20 mouse cellular contexts compared by ENCODE assay signal in genomic region chr3:126810372-126811090, GRCm38 (mm10).
DNase-seq lines count a peak whose midpoint lies in the region; ATAC-seq and TF ChIP-seq lines count a peak whose summit lies in the region.
"Had no signal": no experiment of that assay in that cellular context is flagged by ENCODE, and none has a peak within 500 bp of the region (broad histone marks: within the 10 kb centered on the region; RNA-seq: fewer than 3 reads in every experiment).

No protein-coding gene starts in this region.

- no peak overlapping the region for H3K4me2 ChIP-seq in forebrain, embryonic 13.5 days
- 0 out of 2 replicates have a peak overlapping the region, but pooled peaks have one; percentile 9 for H3K4me2 ChIP-seq in liver, postnatal 0 days (ENCODE audit: low read depth, low read length)
- H3K4me2 ChIP-seq in CH12.LX (ENCODE audit: insufficient read depth, low read depth, poor library complexity, severe bottlenecking) = 0 out of 2 replicates have a peak overlapping the region, but pooled peaks have one; percentile 23
- no peak overlapping the region for H3K4me2 ChIP-seq in forebrain, postnatal 0 days (ENCODE audit: low read depth)
- H3K4me2 ChIP-seq in midbrain, embryonic 15.5 days = no peak overlapping the region
- H3K4me2 ChIP-seq in hindbrain, postnatal 0 days (ENCODE audit: low read depth, low read length) = no peak overlapping the region
- H3K4me2 ChIP-seq: embryonic facial prominence, embryonic 12.5 days; heart, embryonic 13.5 days; hindbrain, embryonic 12.5 days had no signal

- no peak for TF ChIP-seq POLR2A in CH12.LX (IDR thresholded peaks at IDR 0.05; ENCODE audit: low read depth, low read length)

- DNase-seq in forebrain, embryonic 10.5 days (ENCODE audit: extremely low spot score, low spot score) = no peak
- DNase-seq in liver, postnatal 0 days = no peak
- DNase-seq in liver = no peak
- DNase-seq in CH12.LX (ENCODE audit: extremely low read depth) = peak; percentile 67
- peak; percentile 67 for DNase-seq in forebrain, postnatal 0 days
- no peak for DNase-seq in hindbrain, postnatal 0 days (ENCODE audit: low spot score)
- DNase-seq: adrenal gland, adult 8-10 months; adrenal gland, postnatal 36 days; cerebellum, adult 11-12 months; cerebellum, postnatal 10 days; gastrocnemius, postnatal 36 days; heart, adult 11 months; heart, postnatal 4 days; kidney, adult 11 months had no signal

- ATAC-seq in forebrain, embryonic 13.5 days = peak; percentile 86; the same call in 1 of the 2 replicates
- no peak for ATAC-seq in liver, postnatal 0 days
- peak; percentile 95 for ATAC-seq in forebrain, postnatal 0 days
- ATAC-seq in midbrain, embryonic 15.5 days (replicated peaks) = no peak
- no peak for ATAC-seq in hindbrain, postnatal 0 days
- ATAC-seq: hindbrain, embryonic 16.5 days had no signal

- H3K9ac ChIP-seq in forebrain, embryonic 13.5 days = no peak overlapping the region
- no peak overlapping the region for H3K9ac ChIP-seq in liver, postnatal 0 days (replicated peaks)
- H3K9ac ChIP-seq in CH12.LX (ENCODE audit: insufficient read depth, low read depth) = no peak overlapping the region
- no peak overlapping the region for H3K9ac ChIP-seq in forebrain, postnatal 0 days
- H3K9ac ChIP-seq in midbrain, embryonic 15.5 days = no peak overlapping the region
- H3K9ac ChIP-seq in hindbrain, postnatal 0 days (replicated peaks; ENCODE audit: low read length) = no peak overlapping the region
- H3K9ac ChIP-seq: embryonic facial prominence, embryonic 12.5 days; heart, embryonic 13.5 days; hindbrain, embryonic 12.5 days had no signal

- in situ Hi-C loops in CH12.LX (cut with MboI; ENCODE audit: low pct_ligation_motif_present, low pct_unique_long_range_greater_than_20kb, low sequenced_read_pairs) = no loop called here

- no peak for TF ChIP-seq CTCF in liver, postnatal 0 days (IDR thresholded peaks at IDR 0.05; ENCODE audit: low read depth)
- no peak for TF ChIP-seq CTCF in CH12.LX (conservative IDR thresholded peaks at IDR 0.05 in 1 of 2, IDR thresholded peaks at IDR 0.05 in 1 of 2; ENCODE audit: low read depth in 2 of 2, low read length in 2 of 2)
- no peak for TF ChIP-seq CTCF in forebrain, postnatal 0 days (IDR thresholded peaks at IDR 0.05; ENCODE audit: low read depth)
- no peak for TF ChIP-seq CTCF in hindbrain, postnatal 0 days (IDR thresholded peaks at IDR 0.05; ENCODE audit: low read depth)

- TF ChIP-seq RAD21 in CH12.LX (IDR thresholded peaks at IDR 0.05; ENCODE audit: low read depth, low read length) = no peak

- peaks cover 5% of the 10 kb centered on the region; the same call in 1 of the 2 replicates for H3K79me2 ChIP-seq in CH12.LX (replicated peaks; ENCODE audit: control insufficient read depth, extremely low read depth, insufficient read depth, poor library complexity, severe bottlenecking)

- no peaks in the 10 kb centered on the region for H3K4me1 ChIP-seq in forebrain, embryonic 13.5 days
- H3K4me1 ChIP-seq in forebrain, embryonic 10.5 days = no peaks in the 10 kb centered on the region
- H3K4me1 ChIP-seq in liver, postnatal 0 days (ENCODE audit: insufficient read depth) = no peaks in the 10 kb centered on the region
- H3K4me1 ChIP-seq in CH12.LX (ENCODE audit: control insufficient read depth in 1 of 2, insufficient read depth in 2 of 2) = peaks cover 5 to 77% of the 10 kb centered on the region in 2 experiments
- H3K4me1 ChIP-seq in forebrain, postnatal 0 days (ENCODE audit: insufficient read depth) = no peaks in the 10 kb centered on the region
- no peaks in the 10 kb centered on the region for H3K4me1 ChIP-seq in midbrain, embryonic 15.5 days
- no peaks in the 10 kb centered on the region for H3K4me1 ChIP-seq in hindbrain, postnatal 0 days (ENCODE audit: insufficient read depth, low read length)
- H3K4me1 ChIP-seq: embryonic facial prominence, embryonic 12.5 days; hindbrain, embryonic 12.5 days had no signal

- H3K9me3 ChIP-seq in forebrain, embryonic 13.5 days (replicated peaks) = no peaks in the 10 kb centered on the region
- H3K9me3 ChIP-seq in forebrain, embryonic 10.5 days = no peaks in the 10 kb centered on the region
- H3K9me3 ChIP-seq in liver, postnatal 0 days (ENCODE audit: low read length) = no peaks in the 10 kb centered on the region
- H3K9me3 ChIP-seq in CH12.LX (replicated peaks; ENCODE audit: low read length) = no peaks in the 10 kb centered on the region
- H3K9me3 ChIP-seq in forebrain, postnatal 0 days (ENCODE audit: low read length) = no peaks in the 10 kb centered on the region
- H3K9me3 ChIP-seq in midbrain, embryonic 15.5 days = no peaks in the 10 kb centered on the region
- H3K9me3 ChIP-seq in hindbrain, postnatal 0 days (ENCODE audit: low read length) = no peaks in the 10 kb centered on the region
- H3K9me3 ChIP-seq: embryonic facial prominence, embryonic 12.5 days; heart, embryonic 13.5 days; hindbrain, embryonic 12.5 days had no signal

- no peak overlapping the region for H3K4me3 ChIP-seq in forebrain, embryonic 13.5 days
- H3K4me3 ChIP-seq in forebrain, embryonic 10.5 days = no peak overlapping the region
- H3K4me3 ChIP-seq in liver, postnatal 0 days (ENCODE audit: low read depth, low read length) = no peak overlapping the region
- H3K4me3 ChIP-seq in CH12.LX (replicated peaks in 1 of 3; ENCODE audit: low read depth in 2 of 3, low read length in 2 of 3, poor library complexity in 1 of 3) = peak overlapping the region in 2 of 3 experiments; percentile 44 to 48
- no peak overlapping the region for H3K4me3 ChIP-seq in forebrain, postnatal 0 days (ENCODE audit: low read depth, low read length)
- H3K4me3 ChIP-seq in midbrain, embryonic 15.5 days = no peak overlapping the region
- no peak overlapping the region for H3K4me3 ChIP-seq in hindbrain, postnatal 0 days (ENCODE audit: low read length)
- H3K4me3 ChIP-seq: embryonic facial prominence, embryonic 12.5 days; heart, embryonic 13.5 days; hindbrain, embryonic 12.5 days had no signal

- H3K36me3 ChIP-seq in forebrain, embryonic 13.5 days (ENCODE audit: poor library complexity, severe bottlenecking) = no peaks in the 10 kb centered on the region
- H3K36me3 ChIP-seq in forebrain, embryonic 10.5 days (replicated peaks) = no peaks in the 10 kb centered on the region
- H3K36me3 ChIP-seq in liver, postnatal 0 days (replicated peaks; ENCODE audit: insufficient read depth, low read length) = no peaks in the 10 kb centered on the region
- H3K36me3 ChIP-seq in CH12.LX (replicated peaks in 1 of 2; ENCODE audit: control insufficient read depth in 1 of 2, insufficient read depth in 1 of 2, low read length in 1 of 2) = peaks cover 8 to 16% of the 10 kb centered on the region in 2 experiments
- H3K36me3 ChIP-seq in forebrain, postnatal 0 days (ENCODE audit: insufficient read depth) = no peaks in the 10 kb centered on the region
- H3K36me3 ChIP-seq in midbrain, embryonic 15.5 days (replicated peaks) = no peaks in the 10 kb centered on the region
- 0 out of 2 replicates have a peak, but pooled peaks cover 4% of the 10 kb centered on the region for H3K36me3 ChIP-seq in hindbrain, postnatal 0 days (ENCODE audit: insufficient read depth, low read length)
- H3K36me3 ChIP-seq: embryonic facial prominence, embryonic 12.5 days; hindbrain, embryonic 12.5 days had no signal

- dilution Hi-C loops in CH12.LX (cut with MboI; ENCODE audit: extremely low pct_ligation_motif_present, extremely low pct_unique_long_range_greater_than_20kb, low sequenced_read_pairs) = no loop called here

- no peak for TF ChIP-seq EP300 in liver, postnatal 0 days (IDR thresholded peaks at IDR 0.05; ENCODE audit: low read depth)
- TF ChIP-seq EP300 in CH12.LX (IDR thresholded peaks at IDR 0.05; ENCODE audit: low read length) = no peak

- WGBS in forebrain, embryonic 13.5 days = 83% methylated on average over 5 of the region's 5 CpGs
- 93% methylated on average over 5 of the region's 5 CpGs for WGBS in forebrain, embryonic 10.5 days
- 68% methylated on average over 5 of the region's 5 CpGs for WGBS in liver, postnatal 0 days (ENCODE audit: insufficient replicate concordance)
- WGBS in forebrain, postnatal 0 days = 64% methylated on average over 5 of the region's 5 CpGs
- 88% methylated on average over 5 of the region's 5 CpGs for WGBS in midbrain, embryonic 15.5 days
- 82% methylated on average over 5 of the region's 5 CpGs for WGBS in hindbrain, postnatal 0 days

- H3K27ac ChIP-seq in forebrain, embryonic 13.5 days = no peak overlapping the region
- H3K27ac ChIP-seq in forebrain, embryonic 10.5 days = no peak overlapping the region
- H3K27ac ChIP-seq in liver, postnatal 0 days (ENCODE audit: low read depth) = no peak overlapping the region
- peak overlapping the region; percentile 56 for H3K27ac ChIP-seq in CH12.LX (ENCODE audit: insufficient read depth, low read depth)
- no peak overlapping the region for H3K27ac ChIP-seq in forebrain, postnatal 0 days (ENCODE audit: low read depth, low read length)
- no peak overlapping the region for H3K27ac ChIP-seq in midbrain, embryonic 15.5 days
- H3K27ac ChIP-seq in hindbrain, postnatal 0 days = no peak overlapping the region
- H3K27ac ChIP-seq: embryonic facial prominence, embryonic 12.5 days; heart, embryonic 13.5 days; hindbrain, embryonic 12.5 days had no signal

- H3K27me3 ChIP-seq in forebrain, embryonic 13.5 days = no peaks in the 10 kb centered on the region
- H3K27me3 ChIP-seq in forebrain, embryonic 10.5 days (ENCODE audit: poor library complexity, severe bottlenecking) = no peaks in the 10 kb centered on the region
- no peaks in the 10 kb centered on the region for H3K27me3 ChIP-seq in liver, postnatal 0 days (ENCODE audit: insufficient read depth, low read length)
- H3K27me3 ChIP-seq in CH12.LX (replicated peaks) = no peaks in the 10 kb centered on the region
- no peaks in the 10 kb centered on the region for H3K27me3 ChIP-seq in forebrain, postnatal 0 days (ENCODE audit: insufficient read depth, low read length)
- H3K27me3 ChIP-seq in midbrain, embryonic 15.5 days (replicated peaks) = no peaks in the 10 kb centered on the region
- no peaks in the 10 kb centered on the region for H3K27me3 ChIP-seq in hindbrain, postnatal 0 days (ENCODE audit: insufficient read depth, low read length)
- H3K27me3 ChIP-seq: embryonic facial prominence, embryonic 12.5 days; heart, embryonic 13.5 days; hindbrain, embryonic 12.5 days had no signal

TF ChIP-seq in CH12.LX, 34 proteins besides CTCF, POLR2A, EP300 and RAD21:
- TF ChIP-seq KAT2A (IDR thresholded peaks at IDR 0.05; ENCODE audit: insufficient replicate concordance, low read length) (no peak), BHLHE40 (IDR thresholded peaks at IDR 0.05; ENCODE audit: low read depth, low read length) (peak; percentile 51; the same call in 1 of the 2 replicates), RCOR1 (conservative IDR thresholded peaks at IDR 0.05; ENCODE audit: low read depth, low read length) (no peak), UBTF (IDR thresholded peaks at IDR 0.05; ENCODE audit: low read depth, low read length) (no peak), SIN3A (IDR thresholded peaks at IDR 0.05; ENCODE audit: low read length) (peak; percentile 8; the same call in 1 of the 2 replicates)
TF ChIP-seq in CH12.LX: peak in this region for 2.

Comparison
In these comparisons a context has a peak if more than half of its experiments do, and no peak if none do; other contexts are left out.
1. DNase-seq: peak in CH12.LX (single experiment) and forebrain, postnatal 0 days (single experiment); none in forebrain, embryonic 10.5 days (single experiment), liver, postnatal 0 days (single experiment), liver (single experiment) and hindbrain, postnatal 0 days (single experiment).
2. ATAC-seq: peak in forebrain, embryonic 13.5 days (single experiment) and forebrain, postnatal 0 days (single experiment); none in liver, postnatal 0 days (single experiment), midbrain, embryonic 15.5 days (single experiment) and hindbrain, postnatal 0 days (single experiment).
3. H3K4me2 ChIP-seq: peak in liver, postnatal 0 days (single experiment) and CH12.LX (single experiment); none in forebrain, embryonic 13.5 days (single experiment), forebrain, postnatal 0 days (single experiment), midbrain, embryonic 15.5 days (single experiment) and hindbrain, postnatal 0 days (single experiment).
4. H3K4me3 ChIP-seq: peak in CH12.LX (2 of 3); none in forebrain, embryonic 13.5 days (single experiment), forebrain, embryonic 10.5 days (single experiment), liver, postnatal 0 days (single experiment), forebrain, postnatal 0 days (single experiment), midbrain, embryonic 15.5 days (single experiment) and hindbrain, postnatal 0 days (single experiment).